Comparison of ENCODE assay signal across 8 mouse cellular contexts in the genomic region with DNA sequence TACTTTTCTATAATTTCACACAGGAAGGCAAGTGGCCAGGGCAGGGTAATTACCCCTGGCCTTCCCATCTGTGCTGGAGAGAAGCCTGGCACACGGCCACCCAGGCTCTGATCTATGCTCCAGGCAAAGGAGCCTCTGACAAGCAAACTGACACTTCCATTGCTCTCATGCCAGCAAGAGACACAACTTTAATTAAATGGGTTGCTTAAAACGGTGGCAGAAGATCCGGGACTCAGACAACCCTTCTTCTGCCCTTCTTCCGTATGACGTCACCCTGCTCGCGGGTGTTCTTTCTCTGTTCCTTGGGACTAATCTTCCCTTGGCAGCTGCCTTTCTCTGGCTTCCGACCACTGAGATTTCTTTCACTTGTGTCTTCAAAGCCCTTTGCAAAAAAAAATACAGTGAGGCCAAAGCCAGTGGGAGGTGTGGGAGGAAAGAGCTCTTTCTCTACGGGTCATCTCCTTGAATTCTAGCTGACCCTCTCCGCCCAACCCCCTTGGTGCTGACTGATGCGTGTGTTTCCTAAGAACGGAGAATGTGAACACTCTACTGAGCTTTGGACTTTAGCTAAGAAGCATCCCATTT. TPM values are rescaled to one million over a fixed set of nuclear protein-coding genes. Genes with fewer than 3 reads are reported as not detected.
DNase-seq lines count a peak whose midpoint lies in the region; ATAC-seq lines count a peak whose summit lies in the region.

No protein-coding gene starts in this region.

- intact Hi-C loops in heart, postnatal 25 days (cut with DNase I), result no loop called here

- ATAC-seq in erythroid progenitor cell, adult 5-6 weeks (replicated peaks; ENCODE audit: low FRiP score, poor library complexity, severe bottlenecking), result no peak

- DNase-seq in right cerebral cortex, postnatal 14 days, result peak; percentile 25
- no peak for DNase-seq in right cerebral cortex, postnatal 36 days (ENCODE audit: low spot score in 2 of 2)
- DNase-seq in embryo, embryonic 9.5 days (ENCODE audit: extremely low spot score), result peak; percentile 13
- peak; percentile 40 for DNase-seq in heart, postnatal 25 days (ENCODE audit: low spot score)
- DNase-seq in layer of hippocampus, postnatal 36 days, result peak; percentile 10 to 19
- peak; percentile 42 for DNase-seq in ovary, adult 18-20 months (ENCODE audit: low spot score)
- no peak for DNase-seq in liver

RNA-seq across cellular contexts. Expression of gene 9630041A04Rik, which starts 0.9 kb away (rescaled TPM):
- not detected for total RNA-seq in heart, postnatal 25 days (2021)
- not detected for total RNA-seq in layer of hippocampus, postnatal 36 days (2021)
- total RNA-seq in erythroid progenitor cell, adult 5-6 weeks (2015; ENCODE audit: low replicate concordance), result not detected in 2 replicates
- total RNA-seq in erythroid progenitor cell, adult 5-6 weeks (2017; ENCODE audit: low replicate concordance), result not detected in 2 replicates

Comparison
In these comparisons a context has a peak if more than half of its experiments do, and no peak if none do; other contexts are left out.
1. DNase-seq: peak in right cerebral cortex, postnatal 14 days (single experiment), embryo, embryonic 9.5 days (single experiment), heart, postnatal 25 days (single experiment), layer of hippocampus, postnatal 36 days (2 of 2) and ovary, adult 18-20 months (single experiment); none in right cerebral cortex, postnatal 36 days (0 of 2) and liver (single experiment).